37 mouse cellular contexts compared by ENCODE assay signal in genomic region chr8:13388744-13389143, GRCm38 (mm10). TPM values are rescaled to one million over a fixed set of nuclear protein-coding genes. Genes with fewer than 3 reads are reported as not detected.
"Had no signal": no experiment of that assay in that cellular context is flagged by ENCODE, and none has a peak within 500 bp of the region (broad histone marks: within the 10 kb centered on the region; RNA-seq: fewer than 3 reads in every experiment).

No protein-coding gene starts in this region.

- H3K27ac ChIP-seq: gastrocnemius, adult 2 months; heart, embryonic 10.5 days; hindbrain, embryonic 10.5 days; hindbrain, embryonic 12.5 days; hindbrain, embryonic 15.5 days; hindbrain, postnatal 0 days; layer of hippocampus, adult 2 months; left cerebral cortex, adult 2 months; limb, embryonic 13.5 days; liver, embryonic 15.5 days had no signal

- H3K9me3 ChIP-seq: heart, embryonic 10.5 days; heart, embryonic 12.5 days; hindbrain, embryonic 10.5 days; hindbrain, embryonic 12.5 days; hindbrain, embryonic 15.5 days; limb, embryonic 13.5 days; liver, embryonic 15.5 days had no signal

- H3K36me3 ChIP-seq: heart, embryonic 10.5 days; heart, embryonic 12.5 days; hindbrain, embryonic 10.5 days; hindbrain, embryonic 12.5 days; hindbrain, embryonic 15.5 days; limb, embryonic 13.5 days; liver, embryonic 15.5 days had no signal

- H3K4me2 ChIP-seq: heart, embryonic 12.5 days; hindbrain, embryonic 12.5 days; hindbrain, embryonic 15.5 days; limb, embryonic 13.5 days; liver, embryonic 15.5 days had no signal

- H3K4me3 ChIP-seq: gastrocnemius, adult 2 months; heart, embryonic 10.5 days; heart, embryonic 12.5 days; hindbrain, embryonic 10.5 days; hindbrain, embryonic 12.5 days; hindbrain, embryonic 15.5 days; layer of hippocampus, adult 2 months; left cerebral cortex, adult 2 months; limb, embryonic 13.5 days; liver, embryonic 15.5 days had no signal

- H3K4me1 ChIP-seq: heart, embryonic 10.5 days; heart, embryonic 12.5 days; hindbrain, embryonic 10.5 days; hindbrain, embryonic 12.5 days; hindbrain, embryonic 15.5 days; limb, embryonic 13.5 days had no signal

- H3K9ac ChIP-seq: heart, embryonic 12.5 days; hindbrain, embryonic 12.5 days; hindbrain, embryonic 15.5 days; limb, embryonic 13.5 days; liver, embryonic 15.5 days had no signal

- ATAC-seq: hindbrain, postnatal 0 days; intestine, embryonic 16.5 days had no signal

- DNase-seq: gastrocnemius, adult 2 months; gastrocnemius, postnatal 10 days; gastrocnemius, postnatal 25 days; heart, adult 18-20 months; heart, postnatal 10 days; heart, postnatal 4 days; kidney, adult 18-20 months; kidney, adult 8-10 months; kidney, postnatal 10 days; kidney, postnatal 25 days; kidney, postnatal 4 days had no signal

- H3K27me3 ChIP-seq: heart, embryonic 12.5 days; hindbrain, embryonic 12.5 days; hindbrain, embryonic 15.5 days; limb, embryonic 13.5 days; liver, embryonic 15.5 days had no signal

RNA-seq across cellular contexts. Expression of gene Atp4b, which starts 7.9 kb away (rescaled TPM):
- total RNA-seq: gastrocnemius, adult 2 months; gastrocnemius, postnatal 10 days; gastrocnemius, postnatal 25 days; gastrocnemius, postnatal 4 days; granulocyte monocyte progenitor cell, adult 5-6 weeks; heart, adult 8-10 months; heart, postnatal 10 days; heart, postnatal 25 days; heart, postnatal 4 days; hindbrain, postnatal 0 days; layer of hippocampus, adult 2 months; layer of hippocampus, postnatal 10 days; layer of hippocampus, postnatal 25 days; left cerebral cortex, adult 2 months; left cerebral cortex, postnatal 14 days; left cerebral cortex, postnatal 36 days; liver, adult 2 months had no signal
- polyA plus RNA-seq: frontal cortex, adult 2 months; heart, embryonic 10.5 days; heart, embryonic 12.5 days; heart, embryonic 14.5 days; heart, embryonic 16.5 days; hindbrain, embryonic 12.5 days; hindbrain, embryonic 15.5 days; hindbrain, postnatal 0 days; intestine, embryonic 14.5 days; intestine, embryonic 16.5 days; kidney, embryonic 14.5 days; limb, embryonic 11.5 days; limb, embryonic 13.5 days; liver, adult 2 months; liver, embryonic 15.5 days had no signal

RNA-seq across cellular contexts. Expression of gene Grk1, which starts 16.1 kb away (rescaled TPM):
- total RNA-seq: gastrocnemius, adult 2 months; gastrocnemius, postnatal 4 days; granulocyte monocyte progenitor cell, adult 5-6 weeks; heart, adult 18-20 months; heart, adult 8-10 months; hindbrain, postnatal 0 days; layer of hippocampus, adult 2 months; layer of hippocampus, postnatal 25 days; left cerebral cortex, adult 2 months; left cerebral cortex, postnatal 14 days; left cerebral cortex, postnatal 36 days; liver, adult 2 months had no signal
- polyA plus RNA-seq: heart, embryonic 12.5 days; heart, embryonic 14.5 days; hindbrain, embryonic 10.5 days; hindbrain, embryonic 12.5 days; hindbrain, embryonic 15.5 days; hindbrain, postnatal 0 days; intestine, embryonic 14.5 days; intestine, embryonic 16.5 days; kidney, embryonic 14.5 days; limb, embryonic 11.5 days; liver, adult 2 months; liver, embryonic 15.5 days had no signal

RNA-seq across cellular contexts. Expression of gene Tmem255b, which starts 46.2 kb away (rescaled TPM):
- total RNA-seq: granulocyte monocyte progenitor cell, adult 5-6 weeks; liver, adult 2 months had no signal
- polyA plus RNA-seq: limb, embryonic 11.5 days; liver, embryonic 15.5 days had no signal
